Mouse (Mus musculus): ENCODE data around the gene Dhx35. TPM values are rescaled to one million over a fixed set of nuclear protein-coding genes. Genes with fewer than 3 reads are reported as not detected.
A peak's percentile ranks its signal among the peaks of the same experiment; 100 is the strongest.

Gene Dhx35
- polyA plus RNA-seq, 1 experiment from 2014 or later: 4.4 TPM

GRCm38 (mm10) chr2:158852579-158852978 lies 58.0 kb downstream of the Dhx35 start:
- Histone ChIP-seq H3K4me3 (replicated peaks) (no peak overlapping the region), H3K36me3 (peaks cover 44% of the 10 kb centered on the region), H3K27me3 (no peaks in the 10 kb centered on the region), H3K9ac (no peak overlapping the region), H3K9me3 (replicated peaks) (no peaks in the 10 kb centered on the region), H3K4me1 (replicated peaks) (peaks cover 7% of the 10 kb centered on the region), H3K27ac (no peak overlapping the region), H3K4me2 (no peak overlapping the region)
- ATAC-seq (ENCODE audit: low read depth) (no peak), DNase-seq (no peak)
- 38% methylated on average over 2 of the region's 2 CpGs for WGBS (ENCODE audit: insufficient replicate concordance)

- Histone ChIP-seq H3K9me3 (replicated peaks) (no peaks in the 10 kb centered on the region), H3K4me3 (replicated peaks) (no peak overlapping the region), H3K36me3 (peaks cover 24% of the 10 kb centered on the region), H3K4me2 (no peak overlapping the region), H3K27me3 (no peaks in the 10 kb centered on the region), H3K27ac (no peak overlapping the region), H3K4me1 (replicated peaks) (peaks cover 7% of the 10 kb centered on the region), H3K9ac (no peak overlapping the region)
- DNase-seq (no peak), ATAC-seq (ENCODE audit: low read depth) (peak; percentile 44; the same call in 1 of the 2 replicates)
- WGBS (ENCODE audit: insufficient replicate concordance): 72% methylated on average over 10 of the region's 10 CpGs
These were observed 62.4 kb downstream of the Dhx35 start for GRCm38 (mm10) chr2:158856896-158857499.

GRCm38 (mm10) chr2:158857579-158857978 lies 63.0 kb downstream of the Dhx35 start:
- Histone ChIP-seq H3K4me3 (replicated peaks) (no peak overlapping the region), H3K27ac (no peak overlapping the region), H3K9ac (no peak overlapping the region), H3K9me3 (replicated peaks) (no peaks in the 10 kb centered on the region), H3K4me2 (no peak overlapping the region), H3K4me1 (replicated peaks) (peaks cover 7% of the 10 kb centered on the region), H3K36me3 (peaks cover 23% of the 10 kb centered on the region), H3K27me3 (no peaks in the 10 kb centered on the region)
- 78% methylated on average over 15 of the region's 15 CpGs for WGBS (ENCODE audit: insufficient replicate concordance)
- DNase-seq (no peak), ATAC-seq (ENCODE audit: low read depth) (no peak)

- H3K4me2 ChIP-seq: no peak overlapping the region
These were observed 66.5 kb downstream of the Dhx35 start for GRCm38 (mm10) chr2:158861115-158861514.

GRCm38 (mm10) chr2:158863341-158864125 lies 68.9 kb downstream of the Dhx35 start:
- ATAC-seq (ENCODE audit: low read depth): peak; percentile 27
- H3K9ac ChIP-seq: no peak overlapping the region
- H3K27ac ChIP-seq: no peak overlapping the region
- no peak overlapping the region for H3K4me2 ChIP-seq
- peak; percentile 37 for DNase-seq
- no peaks in the 10 kb centered on the region for H3K36me3 ChIP-seq
- H3K27me3 ChIP-seq: no peaks in the 10 kb centered on the region
- H3K4me3 ChIP-seq (replicated peaks): no peak overlapping the region
- H3K4me1 ChIP-seq (replicated peaks): no peaks in the 10 kb centered on the region
- WGBS (ENCODE audit: insufficient replicate concordance): 41% methylated on average over 11 of the region's 11 CpGs
- H3K9me3 ChIP-seq (replicated peaks): no peaks in the 10 kb centered on the region

More at GRCm38 (mm10) chr2:158861115-158861514, 66.5 kb downstream of the Dhx35 start:
- ATAC-seq (ENCODE audit: low read depth): no peak
- 65% methylated on average over 2 of the region's 2 CpGs for WGBS (ENCODE audit: insufficient replicate concordance)
- Histone ChIP-seq H3K27ac (no peak overlapping the region), H3K36me3 (peaks cover 13% of the 10 kb centered on the region), H3K9ac (no peak overlapping the region), H3K4me1 (replicated peaks) (no peaks in the 10 kb centered on the region), H3K9me3 (replicated peaks) (no peaks in the 10 kb centered on the region), H3K4me3 (replicated peaks) (no peak overlapping the region), H3K27me3 (no peaks in the 10 kb centered on the region)
- no peak for DNase-seq

- peak; percentile 24; the same call in 1 of the 2 replicates for ATAC-seq (ENCODE audit: low read depth)
- WGBS (ENCODE audit: insufficient replicate concordance): 66% methylated on average over 4 of the region's 4 CpGs
These were observed 69.5 kb downstream of the Dhx35 start for GRCm38 (mm10) chr2:158864126-158864458.

GRCm38 (mm10) chr2:158865358-158865757 lies 70.8 kb downstream of the Dhx35 start:
- WGBS (ENCODE audit: insufficient replicate concordance): 15% methylated on average over 10 of the region's 10 CpGs
- Histone ChIP-seq H3K9me3 (replicated peaks) (no peaks in the 10 kb centered on the region), H3K36me3 (no peaks in the 10 kb centered on the region), H3K4me1 (replicated peaks) (no peaks in the 10 kb centered on the region), H3K9ac (no peak overlapping the region), H3K4me2 (no peak overlapping the region), H3K27me3 (no peaks in the 10 kb centered on the region), H3K4me3 (replicated peaks) (no peak overlapping the region), H3K27ac (no peak overlapping the region)
- DNase-seq (peak; percentile 59), ATAC-seq (ENCODE audit: low read depth) (peak; percentile 41; the same call in 1 of the 2 replicates)

More at GRCm38 (mm10) chr2:158864126-158864458, 69.5 kb downstream of the Dhx35 start:
- H3K9ac ChIP-seq: no peak overlapping the region
- H3K36me3 ChIP-seq: no peaks in the 10 kb centered on the region
- H3K4me1 ChIP-seq (replicated peaks): no peaks in the 10 kb centered on the region
- no peak overlapping the region for H3K4me3 ChIP-seq (replicated peaks)
- H3K9me3 ChIP-seq (replicated peaks): no peaks in the 10 kb centered on the region
- no peak for DNase-seq
- no peak overlapping the region for H3K27ac ChIP-seq
- H3K27me3 ChIP-seq: no peaks in the 10 kb centered on the region
- H3K4me2 ChIP-seq: no peak overlapping the region

- no peaks in the 10 kb centered on the region for H3K4me1 ChIP-seq (replicated peaks)
- no peaks in the 10 kb centered on the region for H3K27me3 ChIP-seq
- no peak overlapping the region for H3K9ac ChIP-seq
- H3K27ac ChIP-seq: no peak overlapping the region
- ATAC-seq (ENCODE audit: low read depth): no peak
- no peaks in the 10 kb centered on the region for H3K36me3 ChIP-seq
- DNase-seq: no peak
- 35% methylated on average over 6 of the region's 6 CpGs for WGBS (ENCODE audit: insufficient replicate concordance)
- H3K9me3 ChIP-seq (replicated peaks): no peaks in the 10 kb centered on the region
- H3K4me3 ChIP-seq (replicated peaks): no peak overlapping the region
- H3K4me2 ChIP-seq: no peak overlapping the region
These were observed 92.0 kb downstream of the Dhx35 start for GRCm38 (mm10) chr2:158886571-158886970.

- ATAC-seq (ENCODE audit: low read depth) (no peak), DNase-seq (no peak)
- no peak overlapping the region for H3K27ac ChIP-seq
- no peaks in the 10 kb centered on the region for H3K9me3 ChIP-seq (replicated peaks)
- H3K27me3 ChIP-seq: no peaks in the 10 kb centered on the region
- no peak overlapping the region for H3K9ac ChIP-seq
- H3K36me3 ChIP-seq: no peaks in the 10 kb centered on the region
- no peaks in the 10 kb centered on the region for H3K4me1 ChIP-seq (replicated peaks)
- 69% methylated on average over 5 of the region's 5 CpGs for WGBS (ENCODE audit: insufficient replicate concordance)
- no peak overlapping the region for H3K4me2 ChIP-seq
- H3K4me3 ChIP-seq (replicated peaks): no peak overlapping the region
These were observed 93.9 kb downstream of the Dhx35 start for GRCm38 (mm10) chr2:158888531-158888930.

- Histone ChIP-seq H3K27me3 (no peaks in the 10 kb centered on the region), H3K4me3 (replicated peaks) (no peak overlapping the region), H3K4me2 (no peak overlapping the region), H3K9me3 (replicated peaks) (no peaks in the 10 kb centered on the region), H3K27ac (no peak overlapping the region), H3K9ac (no peak overlapping the region), H3K36me3 (no peaks in the 10 kb centered on the region), H3K4me1 (replicated peaks) (no peaks in the 10 kb centered on the region)
- ATAC-seq (ENCODE audit: low read depth) (no peak), DNase-seq (no peak)
- 39% methylated on average over 11 of the region's 11 CpGs for WGBS (ENCODE audit: insufficient replicate concordance)
These were observed 94.6 kb downstream of the Dhx35 start for GRCm38 (mm10) chr2:158889201-158889600.

- ATAC-seq (ENCODE audit: low read depth) (no peak), DNase-seq (no peak)
- 58% methylated on average over 4 of the region's 4 CpGs for WGBS (ENCODE audit: insufficient replicate concordance)
- H3K36me3 ChIP-seq: no peaks in the 10 kb centered on the region
- no peaks in the 10 kb centered on the region for H3K9me3 ChIP-seq (replicated peaks)
- H3K4me3 ChIP-seq (replicated peaks): no peak overlapping the region
- H3K27ac ChIP-seq: no peak overlapping the region
- H3K4me1 ChIP-seq (replicated peaks): no peaks in the 10 kb centered on the region
- H3K4me2 ChIP-seq: no peak overlapping the region
- no peaks in the 10 kb centered on the region for H3K27me3 ChIP-seq
- H3K9ac ChIP-seq: no peak overlapping the region
These were observed 96.7 kb downstream of the Dhx35 start for GRCm38 (mm10) chr2:158891319-158891718.

All from liver, embryonic 13.5 days (tissue).